Mouse (Mus musculus) naive thymus-derived CD4-positive, alpha-beta T cell, adult 2 months (primary cell): Measurements from ENCODE around the gene Thnsl2.

Source experiments
- DNase-seq: peaks from one replicate; pipeline ENCODE4 v3.0.0-alpha.2; 2011; ENCODE audit warnings: low read depth

Thnsl2 gene

DNA sequence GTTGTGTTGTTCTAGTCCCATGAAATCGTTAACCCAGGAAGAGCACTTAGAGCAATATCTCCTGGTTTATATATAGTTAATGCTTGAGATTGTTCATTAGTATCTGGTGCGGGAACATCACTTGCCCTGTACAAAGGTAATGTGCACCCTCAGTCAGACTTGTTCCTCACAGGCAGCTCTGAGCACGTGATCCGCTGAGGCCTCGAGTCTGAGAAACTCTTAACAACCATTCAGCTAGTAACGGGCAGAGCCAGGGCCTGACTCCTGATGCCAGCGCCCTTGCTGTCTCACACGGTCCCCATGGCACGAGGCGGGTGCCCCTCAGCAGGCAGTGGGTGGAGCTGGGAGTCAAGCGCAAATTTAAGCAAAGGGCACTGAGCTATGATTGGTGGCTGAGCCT is 10.7 kb downstream of the Thnsl2 start:
- no peak for DNase-seq

DNA sequence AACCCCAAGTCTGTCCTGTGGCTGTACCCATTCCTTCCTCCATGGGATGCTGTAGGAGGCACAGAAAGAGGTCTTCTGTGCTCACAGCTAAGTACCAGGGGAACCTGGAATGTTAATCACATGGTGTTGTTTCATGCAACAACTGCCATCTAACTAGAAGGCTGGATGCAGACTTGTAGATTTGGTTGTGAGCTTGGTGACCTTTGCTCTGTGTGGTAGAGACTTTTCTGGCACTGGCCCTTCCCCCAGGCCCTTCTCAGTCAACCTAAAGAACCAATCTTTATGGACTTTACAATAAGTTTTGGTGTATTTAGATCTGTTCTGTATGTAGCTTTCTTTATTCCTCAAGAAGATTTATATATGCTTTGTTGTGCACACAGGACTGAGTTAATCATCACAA is 13.2 kb downstream of the Thnsl2 start:
- no peak for DNase-seq

DNA sequence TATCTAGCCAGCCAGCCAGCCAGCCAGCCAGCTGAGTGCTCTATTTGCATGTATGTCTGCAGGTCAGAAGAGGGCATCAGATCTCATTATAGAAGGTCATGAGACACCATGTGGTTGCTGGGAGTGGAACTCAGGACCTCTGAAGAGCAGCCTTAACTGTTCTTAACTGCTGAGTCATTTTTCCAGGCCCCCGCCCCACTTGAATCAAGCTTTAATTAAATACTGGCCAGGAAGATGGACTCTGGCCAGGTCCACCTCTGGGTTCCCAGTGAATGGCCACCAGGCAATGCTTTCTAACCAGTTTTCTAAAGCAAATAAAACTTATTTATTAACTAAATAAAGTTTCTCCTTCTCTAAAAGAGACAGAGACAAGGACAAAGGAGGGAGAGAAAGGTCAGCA is 14.0 kb downstream of the Thnsl2 start:
- DNase-seq, result no peak

DNA sequence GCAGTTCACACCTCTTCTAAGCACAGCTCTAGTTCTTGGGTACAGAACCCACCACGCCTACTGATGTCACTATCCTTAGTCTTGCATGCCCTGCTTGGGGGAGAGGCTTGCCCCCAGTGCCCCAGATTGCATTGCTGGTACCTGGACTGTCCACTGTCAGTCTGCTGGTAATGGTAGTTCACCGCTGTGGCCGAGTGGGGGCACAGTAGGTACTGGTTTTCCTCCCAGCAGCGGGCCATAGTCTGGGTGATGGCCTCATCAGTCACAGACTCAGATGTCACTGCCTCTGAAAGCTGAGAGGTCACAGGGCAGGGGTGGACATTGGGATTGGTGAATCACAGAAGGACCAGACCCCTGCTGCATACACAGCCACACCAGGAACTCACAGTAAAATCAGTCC is 15.2 kb downstream of the Thnsl2 start:
- DNase-seq, result no peak

DNA sequence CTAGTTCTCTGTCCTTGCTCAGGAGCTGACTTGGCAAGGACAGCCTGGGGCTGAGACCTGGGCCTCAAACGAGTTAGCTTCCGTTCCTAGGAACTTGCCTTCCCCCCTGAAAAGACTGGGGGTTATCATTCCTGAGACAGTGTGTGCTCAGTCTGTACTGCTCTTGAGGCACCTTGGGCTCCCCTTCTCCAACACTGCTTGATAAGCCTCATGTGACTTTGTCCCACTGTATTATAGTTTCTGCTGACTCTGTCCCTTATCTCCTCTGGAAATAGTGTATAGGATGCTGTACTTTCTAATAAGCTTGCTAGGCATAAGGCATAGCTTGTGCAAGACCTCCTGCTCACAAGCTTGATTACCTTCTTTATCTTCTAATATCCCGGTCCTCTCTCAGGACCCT is 17.9 kb downstream of the Thnsl2 start:
- DNase-seq, result no peak

DNA sequence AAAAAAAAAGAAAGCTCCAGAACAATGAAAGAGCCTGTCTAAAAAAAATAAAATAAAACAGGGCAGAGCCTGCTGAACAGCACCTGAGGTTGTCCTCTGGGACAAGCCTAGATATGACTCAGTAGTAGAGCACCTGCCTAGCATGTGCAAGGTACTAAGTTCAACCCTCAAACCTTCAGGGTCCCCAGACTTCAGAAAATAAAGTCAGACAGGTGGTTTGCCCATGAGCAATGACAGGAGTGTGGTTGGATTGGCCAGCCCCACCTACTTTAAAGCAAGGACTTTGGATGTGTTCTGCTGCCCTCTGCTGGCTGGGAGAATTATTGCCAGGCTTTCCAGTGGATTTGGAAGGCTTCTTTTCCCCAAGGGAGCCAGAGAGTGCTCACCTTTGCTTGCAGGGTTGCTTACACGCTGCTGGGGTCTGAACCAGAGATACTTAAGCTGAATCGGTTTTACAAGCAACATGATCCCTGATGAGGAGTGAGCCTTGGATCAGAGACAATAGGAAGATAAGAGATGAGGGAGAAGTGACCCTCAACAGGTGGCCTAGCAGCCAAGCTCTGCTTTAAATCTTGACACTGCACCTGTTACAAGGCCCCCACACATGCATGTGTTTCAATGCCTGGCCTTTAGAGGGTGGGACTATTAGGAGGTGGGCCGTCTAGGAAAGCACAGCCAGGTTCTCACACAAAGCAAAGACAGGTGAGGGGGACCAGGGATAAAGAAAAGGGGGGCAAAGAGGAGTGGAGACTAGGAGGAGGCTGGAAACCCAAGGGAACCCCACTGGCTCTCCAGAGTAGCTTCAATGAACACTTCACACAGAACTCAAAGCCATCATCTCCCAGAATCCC is 19.0 kb downstream of the Thnsl2 start:
- DNase-seq, result peak; percentile 77

DNA sequence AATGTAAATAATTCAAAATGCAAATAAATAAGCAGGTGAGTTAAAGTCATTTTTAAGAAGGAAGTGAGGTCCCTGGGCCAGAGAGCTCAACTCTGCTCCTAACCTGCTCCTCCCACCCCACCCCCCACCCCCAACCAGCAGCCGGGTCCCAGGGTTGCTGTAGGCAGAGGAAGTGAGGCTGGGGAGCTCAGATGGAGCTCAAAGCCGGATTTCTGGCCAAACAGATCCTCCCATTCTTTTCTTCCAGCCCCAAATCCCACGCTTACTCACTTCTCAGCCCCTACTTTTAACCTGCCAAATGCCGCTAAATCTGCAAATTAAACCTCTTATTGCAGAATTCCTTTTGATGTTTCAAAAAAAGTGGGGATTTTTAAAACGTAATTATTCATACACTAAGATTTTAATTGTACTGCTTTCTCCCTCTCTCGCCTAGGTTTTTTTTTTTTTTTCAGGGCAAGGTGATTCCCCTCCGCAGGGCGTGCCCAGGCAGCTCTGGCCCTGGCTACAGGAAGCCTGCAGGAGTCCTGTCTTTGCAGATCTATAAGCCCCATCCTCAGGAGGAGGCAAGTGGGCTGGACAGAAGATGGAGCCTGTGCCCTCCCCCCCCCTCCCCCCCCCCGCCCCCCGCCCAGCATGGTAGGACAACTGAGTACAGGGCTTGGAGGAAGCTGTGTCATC is 24.5 kb downstream of the Thnsl2 start:
- no peak for DNase-seq

DNA sequence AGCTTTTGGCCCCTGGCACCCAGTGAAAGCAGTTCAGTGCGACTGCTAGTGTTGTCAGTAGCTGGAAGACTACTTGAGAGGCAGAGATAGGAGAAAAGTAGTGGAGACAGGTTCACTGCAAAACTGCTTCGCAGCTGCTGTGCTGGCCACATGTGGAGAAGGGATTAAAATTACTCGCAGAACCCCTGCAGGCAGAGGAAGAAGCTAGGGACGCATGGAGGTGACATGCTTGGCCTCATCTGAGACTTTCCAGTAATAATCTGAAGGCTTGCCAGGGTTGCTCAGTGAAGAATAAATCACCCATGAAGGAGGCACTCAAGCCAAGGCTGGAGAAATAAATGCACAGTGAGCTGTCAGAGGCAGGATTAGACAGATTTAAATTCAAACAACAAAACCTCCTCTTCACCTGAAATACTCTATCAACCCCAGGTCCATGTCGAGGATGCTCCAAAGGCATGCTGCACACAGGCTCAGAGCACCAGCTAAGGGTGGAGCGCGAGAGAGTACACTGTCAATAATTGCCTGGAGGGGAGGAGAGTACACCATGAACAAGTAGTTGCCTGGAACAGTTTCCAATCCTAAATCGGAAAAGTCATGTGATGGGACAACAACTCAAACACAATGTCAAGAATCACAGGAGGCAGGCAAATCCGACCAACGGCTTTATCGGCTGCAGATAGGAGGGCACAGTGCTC is 32.7 kb downstream of the Thnsl2 start:
- DNase-seq, result no peak

DNA sequence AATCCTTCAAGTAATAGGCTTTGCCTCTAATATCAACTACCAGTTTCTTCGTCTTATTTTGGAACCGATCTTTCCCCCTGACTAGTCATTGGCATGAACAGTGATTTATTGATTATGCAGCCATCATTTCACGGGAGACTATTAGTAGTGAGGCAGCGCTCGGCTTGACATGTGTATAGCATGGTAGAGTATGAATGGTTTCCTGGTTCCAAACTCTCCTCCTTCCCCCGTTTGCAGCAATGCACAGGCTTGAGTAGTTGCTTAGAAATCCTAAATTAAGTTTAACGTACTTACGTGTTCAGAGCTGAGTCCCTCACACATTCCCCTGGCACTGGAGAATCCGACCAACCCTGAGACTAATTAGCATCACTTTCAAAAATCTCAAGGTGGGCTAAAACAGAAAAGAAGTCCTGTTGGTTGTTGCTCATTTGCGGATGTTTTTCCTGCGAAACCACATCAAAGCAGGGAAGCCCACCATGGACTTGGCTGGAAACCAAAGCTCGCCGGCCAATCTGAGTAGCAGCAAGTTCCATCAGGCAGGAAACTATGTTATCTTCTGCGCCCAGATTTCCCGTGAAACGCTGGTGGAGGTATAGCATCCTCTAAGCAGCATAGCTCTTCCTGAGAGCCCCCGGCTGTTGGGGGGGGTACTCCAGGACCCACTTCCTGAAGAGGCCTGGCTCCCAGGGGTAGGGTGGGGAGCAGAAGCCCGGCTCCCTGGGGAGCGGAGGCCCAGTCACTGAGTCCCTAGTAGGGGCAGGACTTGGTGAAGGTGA is 37.9 kb downstream of the Thnsl2 start:
- no peak for DNase-seq

DNA sequence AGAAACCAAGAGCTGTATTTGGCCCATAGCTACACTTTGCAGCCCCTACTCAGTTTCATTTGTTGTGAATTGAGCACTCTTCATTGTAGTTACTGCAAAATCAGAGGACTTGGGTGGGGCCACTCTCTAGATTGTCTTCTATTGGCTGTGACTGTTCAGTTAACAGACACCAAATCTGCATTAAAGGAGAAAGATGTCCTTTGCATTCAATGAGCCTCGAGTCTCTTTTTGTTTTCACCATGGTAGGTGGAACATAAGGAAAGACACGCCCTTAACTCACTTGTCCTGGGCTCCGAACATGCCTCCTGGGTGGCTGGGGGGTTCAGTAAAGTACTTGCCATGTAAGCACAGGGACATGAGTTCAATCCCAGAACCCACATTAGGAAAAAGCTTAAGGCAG is 48.1 kb downstream of the Thnsl2 start:
- DNase-seq, result no peak

DNA sequence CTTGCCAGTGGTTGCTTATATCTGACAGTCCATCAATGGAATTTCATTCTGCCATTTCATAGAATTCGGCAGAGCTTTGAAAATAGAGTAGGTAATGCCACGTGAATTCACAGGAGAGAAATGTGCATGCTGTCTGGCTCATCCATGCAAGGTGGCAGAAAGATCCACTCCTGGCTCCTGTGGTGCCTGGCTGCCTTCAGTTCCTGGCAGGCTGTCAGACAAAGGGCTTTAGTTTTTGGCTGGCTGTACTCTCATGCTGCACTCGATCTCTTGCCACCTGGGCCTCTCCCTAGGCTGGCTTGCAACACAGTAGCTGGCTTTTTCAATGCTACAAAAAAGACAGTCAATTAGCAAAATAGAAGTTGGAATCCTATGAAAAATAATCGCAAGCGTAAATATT is 49.5 kb downstream of the Thnsl2 start:
- DNase-seq, result no peak

DNA sequence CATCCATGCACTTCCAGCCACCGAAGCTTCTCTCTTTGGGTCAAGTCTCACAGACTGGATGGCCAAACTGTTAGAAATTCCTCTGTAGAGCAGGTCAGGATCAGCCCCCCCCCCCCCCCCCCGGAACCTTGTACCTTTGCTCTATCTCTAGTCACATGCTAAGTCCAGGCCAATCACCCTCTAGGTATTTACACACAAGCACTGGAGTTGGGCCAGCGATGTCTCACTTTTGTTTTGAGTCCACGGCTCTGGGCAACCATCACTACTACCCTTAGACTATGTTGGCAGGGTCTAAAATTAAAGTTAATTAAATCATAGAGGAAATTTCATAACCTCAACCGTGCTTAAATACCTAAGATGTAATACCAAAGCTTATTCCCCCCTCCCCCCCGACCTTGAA is 50.6 kb downstream of the Thnsl2 start:
- no peak for DNase-seq

DNA sequence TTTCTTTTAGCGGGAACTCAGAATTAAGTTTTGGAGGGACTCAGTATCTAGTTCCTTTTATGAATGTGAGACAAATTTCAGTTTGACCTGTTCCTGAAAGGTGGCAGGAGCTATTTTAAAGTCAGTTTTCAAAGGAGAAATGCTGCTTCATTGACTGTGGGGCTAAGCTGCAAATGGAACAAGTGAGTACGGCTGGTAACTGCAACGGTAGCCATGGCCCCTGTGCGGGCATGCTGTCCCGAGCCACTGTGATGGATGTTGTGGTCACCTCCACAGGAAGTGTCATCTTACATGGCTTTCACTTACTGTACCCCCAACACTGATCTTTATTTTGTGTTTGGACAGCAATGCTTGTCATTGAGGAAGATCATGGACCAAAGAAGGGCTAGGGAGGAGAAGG is 53.8 kb downstream of the Thnsl2 start:
- no peak for DNase-seq

DNA sequence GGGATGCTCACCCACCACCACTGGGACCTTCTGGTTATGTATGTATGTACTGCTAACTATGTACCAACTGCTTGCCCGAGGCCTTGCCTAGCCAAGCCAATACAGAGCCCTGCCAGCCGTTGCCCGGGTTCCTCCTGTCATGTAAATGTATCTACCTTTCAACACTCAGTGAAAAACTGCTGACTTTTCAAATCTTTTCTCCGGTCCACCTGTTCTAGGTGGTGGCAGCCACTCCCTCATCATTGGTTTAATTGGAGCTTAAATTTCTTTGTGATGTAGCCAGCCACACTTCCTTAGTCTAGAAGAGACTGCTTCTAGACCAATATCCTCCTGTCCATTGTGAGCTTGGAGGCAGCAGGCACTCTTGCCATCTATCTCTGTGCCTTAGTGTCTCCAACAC is 54.5 kb downstream of the Thnsl2 start:
- DNase-seq, result no peak

DNA sequence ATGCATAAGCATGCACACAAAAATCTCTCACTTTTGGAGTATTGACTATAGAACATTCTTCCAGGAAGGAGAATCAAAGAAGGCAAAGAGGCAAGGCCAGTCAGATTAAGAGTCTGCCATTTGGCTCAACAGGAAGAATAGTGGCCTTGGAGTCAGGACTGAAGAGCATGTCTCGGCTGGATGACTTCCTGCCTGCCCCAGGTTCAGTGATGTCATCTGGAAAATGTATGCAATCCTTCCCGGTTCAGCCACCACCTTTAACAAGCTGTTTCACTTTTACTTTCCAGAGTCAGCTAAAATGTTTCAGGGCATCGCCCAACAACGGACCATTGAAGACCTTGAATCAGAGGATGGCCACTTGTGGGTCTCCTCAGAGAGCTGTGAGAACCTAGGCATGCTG is 55.2 kb downstream of the Thnsl2 start:
- DNase-seq, result no peak

DNA sequence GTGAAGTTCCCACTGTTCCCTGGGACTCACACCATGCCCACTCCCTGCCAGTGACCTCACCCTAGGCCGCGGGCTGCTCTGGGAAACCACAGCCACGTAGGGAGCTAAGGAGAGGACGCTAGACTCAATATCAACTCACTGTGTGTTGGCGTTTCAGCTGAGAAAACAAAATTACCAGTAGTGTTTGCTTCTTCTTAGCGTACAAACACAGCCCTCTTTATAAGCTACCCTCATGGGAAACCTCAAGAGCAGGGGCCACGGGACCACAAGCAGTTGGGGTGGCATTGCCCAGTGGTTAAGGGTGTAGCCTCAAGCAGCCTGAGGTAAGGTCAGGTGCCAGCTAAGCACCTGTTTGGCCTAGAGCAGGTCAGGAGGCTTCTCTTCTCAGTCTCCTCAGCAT is 60.8 kb downstream of the Thnsl2 start:
- no peak for DNase-seq

DNA sequence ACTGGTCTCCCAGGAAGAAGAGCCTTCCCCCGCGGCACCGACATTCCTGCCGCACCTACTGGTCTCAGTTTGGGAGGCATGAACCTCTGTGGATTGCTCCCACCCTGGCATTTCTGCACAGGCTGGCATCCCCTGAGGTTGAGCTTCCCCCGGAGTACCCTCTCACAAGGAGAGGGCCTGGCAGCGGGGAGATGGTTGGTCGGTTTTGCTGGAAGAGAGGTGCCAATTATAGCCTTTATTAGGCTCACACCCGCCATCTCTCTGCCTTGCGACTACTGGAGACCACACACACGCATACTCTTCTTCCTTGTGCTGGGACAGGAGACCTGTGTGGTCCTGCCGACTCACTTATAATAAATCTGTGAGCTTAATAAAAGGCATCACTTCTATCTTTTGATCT is 62.2 kb downstream of the Thnsl2 start:
- no peak for DNase-seq

DNA sequence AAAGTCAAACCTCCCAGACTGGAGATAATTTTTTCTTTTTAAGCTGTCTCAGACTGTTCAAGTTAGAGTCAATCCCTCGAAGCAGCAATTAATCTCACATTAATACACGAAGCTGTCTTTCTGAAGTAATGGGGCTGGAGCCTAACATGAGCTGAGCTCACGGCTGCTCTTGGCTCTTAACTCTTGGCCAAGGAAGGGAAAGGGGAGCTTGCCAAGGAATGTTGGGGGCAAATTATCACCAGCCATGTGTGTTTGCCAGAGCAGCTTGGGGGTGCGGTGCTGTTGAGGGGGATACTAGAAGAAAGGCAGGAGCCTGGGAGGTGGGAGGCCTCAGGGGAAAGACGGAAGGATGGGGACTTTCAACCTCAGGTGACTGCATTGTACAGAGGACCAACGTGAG is 63.0 kb downstream of the Thnsl2 start:
- DNase-seq, result no peak
